Mouse (Mus musculus) embryonic facial prominence, embryonic 14.5 days (tissue): ENCODE data around the gene Smox. TPM values are rescaled to one million over a fixed set of nuclear protein-coding genes. Genes with fewer than 3 reads are reported as not detected.

ENCODE experiments used
- ATAC-seq: fragments of 200-750 bp; cut with Nextera tagmentation; 2 replicates; pipeline ENCODE4 v1.8.0; 2017; ENCODE audit warnings: low read depth, moderate number of reproducible peaks, moderate TSS enrichment
- DNase-seq: peaks from one replicate; pipeline ENCODE4 v3.0.0-alpha.2; 2015; ENCODE audit warnings: low spot score
- H3K27ac ChIP-seq: fragments of 300-500 bp; sonication (generic); replicated peaks from 2 replicates; pipeline ENCODE4 v1.5.1; 2014; ENCODE audit warnings: low read depth, mild to moderate bottlenecking, low read length, moderate library complexity
- H3K27me3 ChIP-seq: fragments of 300-500 bp; sonication (generic); replicated peaks from 2 replicates; pipeline ENCODE4 v1.6.1; 2014; ENCODE audit warnings: low read length; ENCODE audit not compliant: control insufficient read depth, insufficient read depth
- H3K36me3 ChIP-seq: fragments of 300-500 bp; sonication (generic); 2 replicates; pipeline ENCODE4 v1.6.1; 2014; ENCODE audit warnings: low read length, mixed read lengths; ENCODE audit not compliant: control insufficient read depth, insufficient read depth
- H3K4me1 ChIP-seq: fragments of 300-500 bp; sonication (generic); 2 replicates; pipeline ENCODE4 v1.6.1; 2014; ENCODE audit warnings: antibody characterized with exemption, low read length; ENCODE audit not compliant: control insufficient read depth, insufficient read depth
- H3K4me2 ChIP-seq: fragments of 300-500 bp; sonication (generic); 2 replicates; pipeline ENCODE4 v1.6.1; 2014; ENCODE audit warnings: low read depth, mild to moderate bottlenecking, low read length, moderate library complexity, mixed read lengths
- H3K4me3 ChIP-seq: fragments of 300-500 bp; sonication (generic); 2 replicates; pipeline ENCODE4 v1.5.1; 2014; ENCODE audit warnings: low read depth, mild to moderate bottlenecking, low read length
- H3K9ac ChIP-seq: fragments of 300-500 bp; sonication (generic); 2 replicates; pipeline ENCODE4 v1.6.1; 2014; ENCODE audit warnings: low read depth, mild to moderate bottlenecking, low read length, moderate library complexity, mixed read lengths
- H3K9me3 ChIP-seq: fragments of 300-500 bp; sonication (generic); 2 replicates; pipeline ENCODE4 v1.6.1; 2016; ENCODE audit warnings: low read length; ENCODE audit not compliant: control insufficient read depth
- WGBS: fragments of 180-500 bp; shearing (Covaris S2); extraction: QIAGEN DNeasy Blood & Tissue Kit; methylation state at CpG from one replicate; pipeline ENCODE4 v1.1.7; 2014; 5-methylcytosine and 5-hydroxymethylcytosine counted together
- polyA plus RNA-seq: library from polyadenylated mRNA; unstranded; fragments of >200 nt; fragmentation: Nextera tagmentation; extraction: Ambion mirVana; gene quantifications from 2 replicates; pipeline ENCODE4 v1.2.1, GENCODE M21; 2014

Smox gene
- polyA plus RNA-seq, 1 experiment from 2014 or later: 28.9 TPM

GRCm38 (mm10) chr2:131552736-131553400 lies 61.6 kb downstream of the Smox start:
- Histone ChIP-seq H3K36me3 (no peaks in the 10 kb centered on the region), H3K9ac (no peak overlapping the region), H3K9me3 (no peaks in the 10 kb centered on the region), H3K4me1 (no peaks in the 10 kb centered on the region), H3K27me3 (peaks cover 22% of the 10 kb centered on the region), H3K4me3 (no peak overlapping the region), H3K4me2 (no peak overlapping the region), H3K27ac (no peak overlapping the region)
- WGBS: 29% methylated on average over 9 of the region's 9 CpGs
- ATAC-seq (no peak), DNase-seq (no peak)

GRCm38 (mm10) chr2:131557896-131558295 lies 66.6 kb downstream of the Smox start:
- no peak overlapping the region for H3K27ac ChIP-seq
- no peak overlapping the region for H3K4me2 ChIP-seq
- peaks cover 8% of the 10 kb centered on the region; the same call in 1 of the 2 replicates for H3K4me1 ChIP-seq
- no peaks in the 10 kb centered on the region for H3K36me3 ChIP-seq
- WGBS: 77% methylated on average over 2 of the region's 2 CpGs
- no peak overlapping the region for H3K4me3 ChIP-seq
- peaks cover 58% of the 10 kb centered on the region for H3K27me3 ChIP-seq
- H3K9ac ChIP-seq: no peak overlapping the region
- ATAC-seq: no peak
- H3K9me3 ChIP-seq: no peaks in the 10 kb centered on the region
- DNase-seq: no peak

GRCm38 (mm10) chr2:131560205-131560919 lies 69.1 kb downstream of the Smox start:
- H3K4me2 ChIP-seq: peak overlapping the region; percentile 90; the same call in 1 of the 2 replicates
- H3K27me3 ChIP-seq: peaks cover 74% of the 10 kb centered on the region
- peaks cover 8% of the 10 kb centered on the region; the same call in 1 of the 2 replicates for H3K4me1 ChIP-seq
- 48% methylated on average over 2 of the region's 2 CpGs for WGBS
- H3K36me3 ChIP-seq: no peaks in the 10 kb centered on the region
- H3K4me3 ChIP-seq: peak overlapping the region; percentile 54
- no peaks in the 10 kb centered on the region for H3K9me3 ChIP-seq
- ATAC-seq (no peak), DNase-seq (no peak)
- no peak overlapping the region for H3K9ac ChIP-seq
- no peak overlapping the region for H3K27ac ChIP-seq

- Histone ChIP-seq H3K4me3 (peak overlapping the region; percentile 54), H3K9me3 (no peaks in the 10 kb centered on the region), H3K4me1 (peaks cover 8% of the 10 kb centered on the region; the same call in 1 of the 2 replicates), H3K36me3 (no peaks in the 10 kb centered on the region), H3K9ac (peak overlapping the region; percentile 62), H3K27ac (no peak overlapping the region), H3K27me3 (peaks cover 75% of the 10 kb centered on the region), H3K4me2 (peak overlapping the region; percentile 90)
- ATAC-seq: no peak
- no peak for DNase-seq
- WGBS: 5% methylated on average over 29 of the region's 33 CpGs
Observed at GRCm38 (mm10) chr2:131561344-131561870, 70.1 kb downstream of the Smox start.

GRCm38 (mm10) chr2:131561891-131562585 lies 70.7 kb downstream of the Smox start, which contains the start of gene Adra1d:
Adra1d (minus strand) TSS chr2:131562283.
- H3K4me3 ChIP-seq: peak within 1 kb of the TSS; percentile 54
- ATAC-seq (peak; percentile 45; the same call in 1 of the 2 replicates), DNase-seq (peak; percentile 13)
- peak within 1 kb of the TSS; percentile 62 for H3K9ac ChIP-seq
- H3K9me3 ChIP-seq: no peaks in the 10 kb centered on the region
- under 1% methylated on average over 15 of the region's 82 CpGs for WGBS
- no peak within 1 kb of the TSS for H3K27ac ChIP-seq
- H3K27me3 ChIP-seq: peaks cover 75% of the 10 kb centered on the region
- no peaks in the 10 kb centered on the region for H3K36me3 ChIP-seq
- peaks cover 8% of the 10 kb centered on the region; the same call in 1 of the 2 replicates for H3K4me1 ChIP-seq
- H3K4me2 ChIP-seq: peak within 1 kb of the TSS; percentile 90

- peaks cover 8% of the 10 kb centered on the region; the same call in 1 of the 2 replicates for H3K4me1 ChIP-seq
- ATAC-seq: peak; percentile 74
- peak overlapping the region; percentile 54 for H3K4me3 ChIP-seq
- H3K4me2 ChIP-seq: peak overlapping the region; percentile 90
- H3K9me3 ChIP-seq: no peaks in the 10 kb centered on the region
- H3K9ac ChIP-seq: peak overlapping the region; percentile 62
- DNase-seq: peak; percentile 90
- 2% methylated on average over 17 of the region's 30 CpGs for WGBS
- H3K36me3 ChIP-seq: no peaks in the 10 kb centered on the region
- no peak overlapping the region for H3K27ac ChIP-seq
- H3K27me3 ChIP-seq: peaks cover 70% of the 10 kb centered on the region
Observed at GRCm38 (mm10) chr2:131562586-131563122, 71.4 kb downstream of the Smox start.
